Mouse (Mus musculus): ENCODE results near the gene Wdr66.

Wdr66 gene

DNA sequence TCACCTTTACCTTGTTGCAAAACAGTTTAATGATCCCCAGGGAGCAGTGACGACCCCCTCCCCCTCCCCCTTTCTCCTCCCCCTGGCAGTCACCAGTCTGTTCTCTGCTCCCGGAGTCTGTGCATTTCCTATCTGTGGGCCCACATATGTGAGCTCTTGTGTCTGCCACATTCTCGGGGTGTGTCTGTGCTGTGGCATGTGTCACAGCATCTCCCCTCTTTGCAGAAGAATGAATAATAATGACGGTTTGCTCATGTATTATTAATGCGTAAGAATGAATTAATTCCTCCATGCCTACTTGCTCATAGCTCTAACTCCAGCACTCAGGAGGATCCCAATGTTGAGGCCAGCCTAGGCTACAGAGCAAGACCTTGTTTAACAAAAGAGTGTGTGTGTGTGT lies 21.0 kb downstream of the Wdr66 start:
- no peak for DNase-seq

DNA sequence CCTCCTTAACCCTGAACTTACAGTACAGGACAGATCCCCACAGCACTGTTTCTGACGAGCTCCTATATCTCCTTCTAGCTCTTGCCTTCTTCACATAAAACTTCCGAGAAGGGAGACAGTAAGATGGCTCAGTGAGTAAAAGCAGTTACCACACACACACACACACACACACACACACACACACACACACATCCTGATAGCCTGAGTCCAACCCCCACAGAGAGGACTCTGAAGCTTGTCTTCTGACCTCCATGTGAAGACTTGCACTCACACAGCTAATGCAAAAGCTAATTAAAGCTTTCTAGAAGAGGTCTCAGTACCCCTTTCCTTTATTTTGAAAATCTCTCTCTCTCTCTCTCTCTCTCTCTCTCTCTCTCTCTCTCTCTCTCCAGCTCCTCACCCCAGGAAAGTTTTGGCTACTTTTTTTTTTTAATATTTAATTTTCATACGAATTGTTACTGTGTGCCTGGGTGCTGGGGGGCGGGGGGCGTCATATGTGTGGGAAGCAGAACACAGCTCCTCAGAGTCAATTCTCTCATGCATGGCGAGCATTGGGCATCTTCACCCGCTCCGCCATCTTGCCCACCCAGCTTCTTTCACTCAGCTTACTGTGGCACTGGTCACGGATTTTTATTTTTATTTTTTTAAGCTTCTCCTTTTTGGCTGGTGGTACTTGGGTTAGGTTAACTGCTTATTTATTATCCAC lies 24.9 kb downstream of the Wdr66 start:
- DNase-seq = no peak

DNA sequence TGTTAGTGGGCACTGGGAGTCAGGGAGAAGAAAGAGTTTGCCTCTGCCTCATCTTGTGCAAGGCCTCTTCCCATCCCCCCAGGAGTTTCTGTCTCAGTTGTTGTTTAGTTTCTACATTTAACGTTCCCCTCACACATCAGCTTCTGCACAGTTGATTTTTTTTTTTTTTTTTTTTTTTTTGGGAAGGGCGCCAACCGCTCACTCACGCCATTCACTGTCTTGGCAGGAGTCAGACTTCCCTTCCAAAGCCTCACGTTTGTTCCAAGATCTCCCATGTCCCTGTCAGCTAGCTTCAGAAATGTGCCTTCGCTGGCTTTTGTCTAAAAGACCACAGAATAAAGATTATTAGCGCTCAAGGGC lies 25.4 kb downstream of the Wdr66 start:
- no peak for DNase-seq

DNA sequence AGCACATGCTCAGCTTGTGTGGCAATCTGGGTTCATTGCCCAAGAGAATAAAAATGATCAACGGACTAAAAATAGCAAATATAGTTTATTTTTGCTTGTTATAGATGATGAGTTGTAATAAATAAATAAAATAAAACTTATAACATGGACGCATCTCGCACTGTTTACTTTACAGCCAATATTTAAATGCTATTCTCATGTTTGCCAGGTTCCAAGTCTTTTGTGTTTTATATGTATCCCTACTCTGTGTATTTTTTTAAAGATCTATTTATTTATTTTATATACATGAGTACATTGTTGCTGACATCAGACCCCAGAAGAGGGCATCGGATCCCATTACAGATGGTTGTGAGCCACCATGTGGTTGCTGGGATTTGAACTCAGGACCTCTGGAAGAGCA lies 25.8 kb downstream of the Wdr66 start:
- DNase-seq = no peak

DNA sequence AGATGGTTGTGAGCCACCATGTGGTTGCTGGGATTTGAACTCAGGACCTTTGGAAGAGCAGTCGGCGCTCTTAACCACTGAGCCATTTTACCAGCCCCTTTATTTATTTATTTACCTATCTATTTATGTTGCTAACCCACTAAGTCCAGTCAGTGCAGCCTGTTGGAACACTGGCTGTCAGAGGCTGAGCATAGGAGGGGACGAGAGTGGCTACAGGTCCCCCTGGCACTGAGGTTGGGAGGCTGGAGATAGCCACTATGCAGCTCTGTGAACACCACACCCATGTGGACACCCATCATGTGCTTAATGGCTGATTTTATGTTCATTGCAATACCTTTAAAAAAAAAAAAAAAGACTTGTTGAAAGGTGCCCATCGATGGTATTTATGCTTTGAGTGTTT lies 27.3 kb downstream of the Wdr66 start:
- no peak for DNase-seq

DNA sequence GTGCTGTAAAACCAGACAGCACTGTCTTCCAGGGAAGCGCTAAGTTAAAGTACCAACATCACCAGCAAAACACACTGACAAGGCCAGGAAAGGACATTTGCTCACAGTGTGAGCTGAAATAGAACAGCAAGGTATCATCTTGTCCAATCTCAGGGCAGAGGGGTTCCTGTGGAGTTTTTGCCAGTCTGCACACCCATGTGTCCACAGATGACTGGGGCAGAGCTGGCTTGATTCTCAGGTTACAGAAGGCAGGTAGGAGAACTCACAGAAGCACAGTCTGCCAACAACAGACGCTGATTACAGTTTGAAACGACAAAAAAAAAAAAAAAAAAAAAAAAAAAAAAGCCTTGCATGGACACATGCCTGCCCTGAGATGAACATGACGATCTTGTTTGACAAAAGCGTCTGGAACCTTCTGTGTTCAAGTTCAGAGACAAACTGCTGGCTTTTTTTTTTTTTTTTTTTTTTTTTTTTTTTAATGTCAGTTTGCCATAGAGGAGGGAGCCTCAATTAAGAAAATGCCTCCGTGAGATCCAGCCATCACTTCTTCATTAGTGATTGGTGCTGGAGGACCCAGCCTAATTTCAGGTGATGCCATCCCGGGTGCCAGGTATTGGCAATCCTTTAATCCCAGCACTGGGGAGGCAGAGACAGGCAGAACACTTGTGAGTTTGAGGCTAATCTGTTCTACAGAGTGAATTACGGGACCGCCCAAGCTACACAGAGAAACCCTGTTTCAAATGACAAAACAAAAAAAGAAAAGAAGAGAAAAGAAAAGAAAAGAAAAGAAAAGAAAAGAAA lies 29.6 kb downstream of the Wdr66 start:
- peak; percentile 18 for DNase-seq

DNA sequence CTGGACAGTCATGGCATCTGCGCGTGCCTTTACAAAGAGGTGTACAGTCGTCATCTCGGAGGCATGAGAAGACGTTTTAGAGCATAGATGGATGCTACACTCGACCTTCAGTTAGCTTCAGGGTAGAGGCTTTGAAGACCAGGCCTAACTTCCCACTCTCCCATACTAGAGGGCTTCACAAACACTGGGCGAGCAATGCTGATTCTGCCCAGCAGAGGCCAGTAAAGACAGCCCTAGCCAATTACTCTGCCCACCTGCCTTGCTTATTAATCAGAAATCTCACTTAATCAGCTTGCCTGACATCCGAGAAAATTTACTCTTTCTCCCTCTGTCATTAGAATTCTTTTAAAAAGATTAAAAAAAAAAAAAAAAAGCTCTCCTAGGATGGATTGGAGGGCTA lies 33.3 kb downstream of the Wdr66 start:
- peak; percentile 16 for DNase-seq

DNA sequence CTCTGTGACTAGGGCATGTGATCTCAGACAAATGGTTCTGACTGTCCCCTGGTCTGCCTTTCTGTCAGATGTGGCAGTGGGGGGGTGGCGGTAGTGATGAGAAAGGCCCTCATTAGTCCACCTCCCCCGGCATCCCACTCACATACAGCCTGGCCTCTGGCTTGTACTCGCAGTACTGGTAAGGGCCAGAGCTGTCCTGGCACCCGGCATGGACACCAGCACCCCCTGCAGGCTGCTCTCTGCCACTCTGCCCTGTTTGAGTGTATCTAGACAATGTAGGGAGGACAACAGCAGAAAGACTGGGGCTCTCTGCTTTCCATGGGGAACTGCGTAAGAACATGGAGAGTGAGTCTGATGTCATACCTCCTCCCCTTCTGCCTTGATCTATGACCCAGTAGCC lies 36.2 kb downstream of the Wdr66 start:
- DNase-seq = no peak

DNA sequence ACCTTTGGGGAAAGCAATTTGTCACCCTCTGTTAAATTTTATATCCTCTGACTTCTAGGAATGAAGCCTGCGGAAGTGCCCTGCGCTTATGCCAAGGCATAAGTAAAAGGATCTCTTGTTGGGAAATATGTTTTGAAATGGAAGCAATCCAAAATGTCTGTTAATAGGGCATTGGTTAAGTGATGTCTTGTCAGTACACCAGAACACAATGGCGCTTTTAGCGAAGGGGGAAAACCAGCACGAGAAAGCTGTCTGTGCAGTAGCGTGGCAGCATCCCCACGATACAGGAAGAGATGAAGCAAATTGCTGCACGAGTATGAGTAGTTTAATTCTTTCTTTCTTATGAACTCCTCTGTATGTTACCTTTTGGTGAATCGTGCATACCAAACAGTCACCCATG lies 42.8 kb downstream of the Wdr66 start:
- DNase-seq = no peak

DNA sequence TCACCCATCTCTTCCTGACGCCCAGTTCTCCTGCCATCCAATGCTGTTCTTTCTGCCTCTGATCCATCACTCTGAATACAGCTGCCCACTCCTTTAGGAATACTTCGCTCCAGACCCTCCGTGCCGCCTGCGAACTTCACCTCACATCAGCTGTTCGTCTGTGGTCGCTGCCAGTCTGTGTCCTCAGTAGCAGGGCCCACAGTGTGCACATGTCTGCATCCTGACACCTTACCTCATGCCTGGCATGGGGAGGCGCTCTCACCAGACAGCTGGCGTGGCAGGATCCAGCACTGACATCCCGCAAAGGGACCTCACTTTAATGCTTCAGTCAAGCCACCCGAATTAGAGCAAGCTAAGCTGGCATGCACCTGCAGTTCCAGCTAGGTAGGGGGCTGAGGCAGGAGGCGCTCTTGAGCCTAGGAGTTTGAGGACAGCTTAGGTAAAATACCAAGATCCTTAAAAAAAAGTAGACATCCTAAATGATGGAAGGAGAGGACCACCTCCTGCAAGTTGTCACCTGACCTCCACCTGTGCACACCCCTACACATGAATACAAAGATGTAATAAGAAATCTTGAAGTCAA lies 44.4 kb downstream of the Wdr66 start:
- no peak for DNase-seq

DNA sequence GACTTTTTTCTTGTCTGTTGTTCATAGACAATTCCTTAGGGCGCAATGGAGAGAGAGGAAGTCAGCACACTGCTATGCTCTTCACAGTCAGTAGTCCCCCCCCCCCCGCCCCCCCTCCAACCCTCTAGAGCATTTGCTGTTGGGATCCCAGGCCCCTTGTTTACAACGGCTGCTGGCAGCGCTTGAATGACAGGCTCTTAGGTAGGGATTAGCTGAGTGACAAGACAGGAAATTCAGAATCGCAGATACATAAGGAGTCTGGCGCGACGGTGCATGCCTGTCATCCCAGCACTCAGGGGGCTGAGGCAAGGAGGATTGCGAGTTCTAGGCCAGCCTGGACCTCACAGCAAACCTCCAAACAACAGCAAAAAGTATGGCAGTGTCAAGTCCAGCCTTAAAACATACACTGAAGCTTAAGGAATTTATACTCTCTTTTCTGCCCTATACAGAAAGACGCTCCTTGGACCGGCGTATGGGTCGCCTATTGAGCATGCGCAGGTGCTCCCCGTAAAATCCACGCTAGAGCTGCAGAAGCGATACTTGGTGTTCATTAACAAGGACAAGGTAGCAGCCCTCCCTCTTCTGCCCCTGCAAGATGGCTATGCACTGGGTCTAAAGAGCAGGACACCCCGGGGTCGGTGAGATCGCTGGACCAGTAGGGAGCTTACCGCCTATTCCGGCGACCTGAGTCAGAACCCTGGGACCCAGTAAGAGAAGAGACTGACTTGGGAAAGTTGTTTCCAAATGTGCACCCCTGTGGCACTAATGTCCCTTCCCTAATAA lies 45.3 kb downstream of the Wdr66 start:
- no peak for DNase-seq

DNA sequence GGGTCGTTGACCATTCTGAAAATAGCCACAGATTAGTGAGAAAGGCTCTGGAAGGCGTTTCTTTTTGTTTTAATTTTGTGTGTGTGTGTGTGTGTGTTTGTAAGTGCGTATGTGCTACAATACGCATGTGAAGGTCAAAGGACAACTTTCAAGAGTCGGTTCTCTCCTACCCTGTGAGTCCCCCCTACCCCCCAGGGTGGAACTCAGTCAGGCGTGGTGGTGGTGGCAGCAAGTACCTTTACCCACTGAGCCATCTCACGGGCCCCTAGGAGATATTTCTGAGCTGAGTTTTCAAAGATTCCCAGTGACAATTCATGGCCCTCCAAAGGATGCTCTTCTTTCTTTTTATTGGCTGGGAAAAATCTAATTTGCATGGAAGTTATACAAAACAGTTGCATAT lies 45.9 kb downstream of the Wdr66 start:
- no peak for DNase-seq

DNA sequence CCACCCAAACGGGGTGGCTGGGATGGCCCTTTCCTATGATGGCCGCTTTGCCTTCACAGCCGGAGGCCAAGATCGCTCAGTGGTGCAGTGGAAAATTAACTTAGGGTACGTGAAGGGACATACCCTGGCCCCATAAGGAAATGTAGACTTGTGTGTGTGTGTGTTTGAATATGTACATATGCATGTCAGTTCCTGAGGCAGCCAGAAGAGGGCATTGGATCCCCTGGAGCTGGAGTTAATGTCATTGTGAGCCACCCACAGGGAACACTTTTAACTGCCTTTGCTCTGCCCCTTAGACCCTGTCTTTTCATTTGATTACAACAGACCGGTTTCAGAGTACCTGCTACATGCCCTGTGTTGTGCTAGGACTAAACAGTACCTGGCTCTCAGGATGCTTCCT lies 46.6 kb downstream of the Wdr66 start:
- DNase-seq = no peak

DNA sequence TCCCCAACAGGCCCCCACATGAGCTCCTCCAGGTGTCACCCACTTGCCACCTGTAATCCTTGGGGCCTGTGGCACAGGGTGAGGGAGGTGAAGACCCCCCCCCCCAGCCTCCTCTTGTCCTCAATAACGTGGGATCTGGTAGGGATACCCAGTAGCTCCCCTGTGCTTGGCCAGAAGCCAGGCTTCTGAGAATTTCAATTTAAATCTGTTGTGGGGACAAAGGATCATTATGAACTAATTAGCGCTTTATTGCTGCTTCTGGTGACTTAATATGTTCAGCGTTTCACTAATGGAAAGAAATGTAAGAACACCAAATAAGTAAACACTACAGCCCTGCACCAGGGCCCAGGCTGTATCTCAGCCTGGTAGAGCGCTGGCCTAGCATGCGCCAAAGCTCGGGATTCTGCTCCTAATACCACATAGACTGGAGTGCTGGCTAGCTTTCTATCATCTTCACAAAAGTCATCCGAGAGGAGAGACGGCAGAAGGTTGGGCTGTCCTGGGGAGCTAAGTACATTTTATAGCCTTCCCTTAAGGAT lies 48.7 kb downstream of the Wdr66 start:
- no peak for DNase-seq

DNA sequence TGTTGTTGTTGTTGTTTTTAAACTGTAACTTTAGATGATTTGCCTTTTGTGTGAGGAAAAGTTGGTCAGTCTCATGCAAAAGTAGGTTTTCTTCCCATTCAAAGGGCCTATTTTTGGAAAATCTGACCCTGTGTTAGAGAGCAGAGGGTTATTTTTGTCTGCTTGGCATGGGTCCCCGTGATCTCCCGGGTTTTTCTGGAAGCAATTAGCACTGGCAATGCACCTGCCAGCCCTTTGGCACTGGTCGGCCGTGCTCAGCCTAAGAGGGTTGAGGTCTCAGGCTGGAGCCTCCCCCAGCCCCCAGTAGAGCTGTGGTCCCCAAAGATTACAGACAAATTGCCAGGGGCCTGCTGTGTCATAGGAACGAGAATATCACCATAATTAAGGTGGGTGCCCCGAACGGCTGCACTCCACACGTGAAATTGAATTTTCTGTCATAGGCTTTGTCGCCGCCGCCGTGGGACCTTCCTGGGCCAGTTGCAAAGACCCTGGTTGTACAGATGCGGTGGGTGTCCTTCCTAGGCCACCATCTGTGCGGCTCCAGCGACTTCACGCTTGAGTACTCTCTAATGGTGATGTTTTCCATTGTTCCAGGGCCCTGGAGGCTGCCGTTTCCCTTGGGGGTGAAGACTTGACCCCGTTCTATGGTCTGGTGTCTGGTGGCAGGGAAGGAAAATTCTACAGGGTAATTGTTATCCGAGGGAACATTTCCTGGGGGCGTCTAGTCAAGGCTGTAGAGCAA lies 50.0 kb downstream of the Wdr66 start:
- DNase-seq = peak; percentile 33

DNA sequence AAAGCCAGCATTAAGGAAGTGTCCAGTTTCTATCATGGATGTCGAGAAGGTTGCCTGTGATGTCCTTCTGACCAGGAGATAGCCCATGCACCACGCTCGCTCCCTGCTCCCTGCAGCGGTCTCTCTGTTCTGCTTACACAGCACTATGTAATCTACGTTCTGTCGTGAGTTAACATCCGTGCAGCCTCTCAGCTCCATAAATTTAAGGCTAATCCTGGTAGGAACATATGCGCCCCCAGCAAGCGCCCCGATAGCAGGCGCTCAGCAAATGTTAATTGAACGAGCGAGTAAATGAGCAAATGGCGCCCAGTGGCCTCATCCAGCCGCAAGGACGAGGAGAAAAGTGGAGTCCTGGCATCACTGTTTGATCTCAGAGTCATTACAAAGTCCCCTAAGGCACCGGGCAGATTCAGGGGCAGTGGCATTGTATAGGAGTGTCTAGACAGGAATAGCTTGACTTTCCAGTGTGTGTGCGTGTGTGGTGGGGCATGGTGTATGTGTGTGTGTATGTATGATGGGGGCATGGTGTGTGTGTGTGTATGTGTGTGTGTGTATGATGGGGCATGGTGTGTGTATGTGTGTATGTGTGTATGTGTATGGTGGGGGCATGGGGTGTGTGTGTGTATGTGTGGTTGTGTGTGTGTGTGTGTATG lies 55.9 kb downstream of the Wdr66 start:
- no peak for DNase-seq

DNA sequence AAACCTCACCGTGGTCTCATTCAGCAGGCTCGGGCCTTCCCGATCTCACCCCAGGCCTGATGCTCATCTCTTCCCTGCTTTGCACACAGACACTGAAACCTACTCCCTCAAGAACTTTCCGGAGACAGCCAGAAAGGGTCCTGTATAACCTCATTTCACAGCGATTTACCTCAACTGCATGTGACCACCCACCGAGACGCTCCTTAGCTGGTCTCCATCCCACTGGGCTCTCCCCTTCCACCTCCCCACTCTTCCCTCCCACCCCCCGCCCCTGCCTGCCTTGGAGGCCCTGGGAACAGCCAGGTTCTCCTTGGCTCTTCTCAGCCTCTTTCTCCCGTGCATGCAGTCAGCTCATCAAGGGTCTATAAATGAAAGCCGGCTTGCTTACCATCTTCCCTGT lies 57.9 kb downstream of the Wdr66 start:
- no peak for DNase-seq

DNA sequence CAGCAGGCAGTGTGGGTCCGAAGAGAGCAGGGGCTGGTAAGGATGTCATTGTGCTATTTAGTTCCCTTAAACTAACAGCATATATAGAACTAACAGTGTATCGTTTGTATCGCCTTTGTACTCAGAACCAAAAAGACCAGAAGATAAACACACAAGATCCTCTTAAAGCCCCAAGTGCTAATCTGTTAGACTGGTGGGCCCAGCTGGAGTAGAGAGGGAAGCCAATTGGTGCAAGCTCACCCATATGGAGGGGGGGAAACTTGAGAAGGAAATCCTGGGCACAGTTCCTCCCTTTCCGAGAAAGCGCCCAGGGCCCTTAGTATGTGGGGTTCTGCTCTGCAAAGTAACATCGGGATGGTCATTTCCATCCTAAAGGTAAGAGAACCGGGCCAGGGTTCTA lies 58.3 kb downstream of the Wdr66 start:
- DNase-seq = no peak

DNA sequence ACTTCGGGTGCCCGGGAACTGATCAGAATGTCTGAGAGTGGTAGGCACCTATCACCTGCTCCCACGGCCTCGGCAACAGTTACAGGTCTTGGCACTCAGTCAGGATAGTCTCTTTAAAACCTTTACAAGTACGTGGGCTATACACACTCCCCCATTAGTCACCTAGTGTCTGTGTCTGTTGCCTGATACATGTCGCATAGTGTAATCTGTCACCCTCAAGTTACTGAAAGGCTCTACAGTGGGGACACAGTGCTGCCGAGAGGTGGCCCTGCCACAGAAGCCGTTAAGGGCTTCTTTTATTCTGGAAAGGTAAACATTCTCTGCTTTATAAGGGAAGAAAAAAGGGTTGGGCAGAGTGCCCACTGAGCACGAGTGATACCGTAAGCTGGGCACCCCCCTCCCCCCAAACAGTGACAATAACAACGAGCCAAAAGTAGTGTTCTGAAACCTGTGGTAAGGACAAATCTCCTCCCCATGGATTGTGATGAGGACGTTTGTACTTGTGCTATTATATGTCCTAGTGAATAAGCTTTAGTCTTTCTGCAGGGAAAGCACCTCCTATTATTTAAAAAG lies 61.2 kb downstream of the Wdr66 start:
- DNase-seq = no peak

DNA sequence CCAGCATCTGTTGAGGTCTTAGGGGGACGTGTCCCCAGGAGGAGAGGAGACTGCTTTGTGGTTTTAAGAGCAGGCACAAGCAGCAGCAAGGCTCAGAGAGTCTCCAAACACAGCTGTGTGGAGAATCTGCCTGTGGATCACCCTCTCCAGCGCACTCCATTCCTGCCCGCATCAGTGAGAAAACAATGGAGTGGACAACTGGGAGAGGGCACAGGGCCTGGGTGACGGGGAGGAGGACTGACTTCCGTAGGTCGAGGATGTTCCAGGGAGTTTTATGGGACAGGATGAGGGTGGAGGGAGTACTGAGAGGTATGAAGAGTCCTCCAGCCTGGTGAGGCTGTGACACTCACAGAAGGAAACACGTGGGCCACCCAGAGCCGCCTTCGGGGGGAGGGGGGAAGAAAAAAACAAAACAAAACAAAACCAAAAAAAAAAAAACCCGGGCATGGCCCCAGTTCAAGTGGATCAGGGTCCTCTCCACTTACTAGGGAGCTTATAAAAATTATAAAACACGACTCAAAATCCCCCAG lies 62.0 kb downstream of the Wdr66 start:
- no peak for DNase-seq

DNA sequence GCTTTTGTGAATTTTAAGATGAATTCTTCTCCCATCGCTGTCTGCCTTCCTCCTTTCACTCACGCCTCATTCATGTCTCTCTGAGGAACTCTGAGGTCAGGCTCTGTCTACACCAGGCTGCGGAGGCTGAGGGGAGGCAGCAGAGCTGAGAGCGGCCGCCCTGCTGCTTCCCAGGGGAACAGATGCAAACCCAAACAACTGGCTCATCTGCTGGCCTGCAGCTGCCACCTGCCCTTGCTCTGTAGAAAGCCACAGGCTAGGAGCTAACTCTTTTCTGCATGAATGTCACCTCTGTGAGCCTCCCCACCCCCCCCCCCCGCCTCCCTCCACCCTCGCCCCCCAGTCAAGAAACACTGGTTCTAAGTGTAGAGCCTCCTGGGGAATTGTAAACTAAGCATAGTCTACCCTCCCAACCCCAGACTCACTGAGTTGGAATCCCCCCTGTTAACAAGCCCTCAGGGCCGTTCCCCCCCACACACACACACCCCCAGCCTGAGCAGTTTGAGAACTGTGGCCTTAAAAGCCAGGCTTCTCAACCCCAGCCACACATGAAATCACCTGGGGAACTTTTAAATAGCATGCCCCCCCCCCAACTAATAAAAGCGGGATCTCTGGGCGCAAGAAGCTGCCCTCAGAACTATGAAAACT lies 63.4 kb downstream of the Wdr66 start:
- no peak for DNase-seq

All from cerebellum, adult 11 months (tissue).